Mouse (Mus musculus) testis, postnatal 14 days (tissue): Measurements from ENCODE around the gene Ubl3.
A peak's percentile ranks its signal among the peaks of the same experiment; 100 is the strongest.

Experiments used
- DNase-seq: peaks from one replicate; pipeline ENCODE4 v3.0.0; 2021; ENCODE audit warnings: low spot score

The Ubl3 gene

DNA sequence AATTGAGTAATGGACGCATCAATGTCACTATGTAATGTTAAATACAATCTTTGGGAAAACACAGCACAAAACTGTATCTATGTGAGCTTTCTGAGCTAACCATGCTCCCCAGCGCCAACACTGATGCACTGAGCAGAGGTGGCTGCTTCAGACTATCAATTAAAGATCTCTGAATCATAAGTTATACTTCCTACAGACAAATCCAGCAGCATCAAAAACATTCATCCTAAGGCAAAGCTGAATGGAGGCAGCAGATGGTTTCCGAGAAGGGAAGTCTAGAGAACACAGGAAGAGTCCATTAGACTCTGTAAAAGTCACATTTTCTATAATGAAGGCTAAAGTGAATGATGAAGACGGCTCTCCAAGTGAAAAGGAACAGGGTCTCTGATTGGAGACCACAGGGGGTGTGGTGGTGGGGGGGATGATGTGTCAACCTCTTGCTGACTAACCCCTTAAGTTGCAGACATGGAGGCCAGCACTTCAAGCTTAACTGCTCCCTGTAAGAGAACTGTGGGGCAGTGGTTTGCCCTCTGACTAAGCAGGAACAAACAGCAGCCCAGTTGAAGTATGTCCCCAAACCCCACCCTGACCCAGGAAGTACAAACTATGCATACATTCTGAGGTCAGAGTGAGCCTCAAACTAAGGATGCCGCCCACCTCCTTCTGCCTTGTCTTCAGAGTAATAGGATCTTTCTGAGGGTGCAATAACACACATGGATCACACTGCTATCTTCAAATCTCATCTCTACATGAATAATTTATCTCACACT, 29.2 kb downstream of the Ubl3 start:
- DNase-seq: no peak

DNA sequence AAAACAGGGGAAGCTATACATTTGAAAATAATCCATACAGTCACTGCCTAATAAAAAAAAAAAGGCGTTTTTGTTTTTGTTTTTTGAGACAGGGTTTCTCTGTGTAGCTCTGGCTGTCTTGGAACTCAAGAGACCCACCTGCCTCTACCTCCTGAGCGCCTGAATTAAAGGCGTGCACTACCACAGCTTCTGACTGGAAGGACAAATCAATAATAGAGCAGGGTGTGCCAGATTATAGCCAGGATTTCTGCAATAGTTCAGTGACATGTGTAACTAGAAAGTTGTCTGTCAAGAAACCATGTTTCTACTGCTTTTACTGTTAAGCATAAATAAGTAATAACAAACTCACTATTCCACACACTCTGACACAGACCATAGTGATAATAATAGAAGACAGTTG, 30.2 kb downstream of the Ubl3 start:
- no peak for DNase-seq

DNA sequence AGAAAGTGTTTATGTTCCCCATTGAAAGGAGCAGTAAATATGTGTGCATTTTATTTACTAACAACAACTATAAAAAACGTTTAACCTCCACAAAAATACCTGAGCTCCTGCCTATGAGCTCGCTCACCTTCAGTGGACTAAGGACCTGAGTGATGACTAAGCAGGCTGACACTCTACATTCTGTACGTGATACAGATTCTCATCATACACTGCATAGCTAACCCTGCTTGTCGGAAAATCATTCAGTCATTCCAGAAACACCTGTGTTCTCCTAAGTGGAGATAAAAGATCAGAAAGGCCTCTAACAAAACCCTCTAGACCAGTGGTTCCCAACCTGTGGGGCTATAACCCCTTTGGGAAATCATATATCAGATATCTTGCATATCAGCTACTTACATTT, 35.1 kb downstream of the Ubl3 start:
- DNase-seq: no peak

DNA sequence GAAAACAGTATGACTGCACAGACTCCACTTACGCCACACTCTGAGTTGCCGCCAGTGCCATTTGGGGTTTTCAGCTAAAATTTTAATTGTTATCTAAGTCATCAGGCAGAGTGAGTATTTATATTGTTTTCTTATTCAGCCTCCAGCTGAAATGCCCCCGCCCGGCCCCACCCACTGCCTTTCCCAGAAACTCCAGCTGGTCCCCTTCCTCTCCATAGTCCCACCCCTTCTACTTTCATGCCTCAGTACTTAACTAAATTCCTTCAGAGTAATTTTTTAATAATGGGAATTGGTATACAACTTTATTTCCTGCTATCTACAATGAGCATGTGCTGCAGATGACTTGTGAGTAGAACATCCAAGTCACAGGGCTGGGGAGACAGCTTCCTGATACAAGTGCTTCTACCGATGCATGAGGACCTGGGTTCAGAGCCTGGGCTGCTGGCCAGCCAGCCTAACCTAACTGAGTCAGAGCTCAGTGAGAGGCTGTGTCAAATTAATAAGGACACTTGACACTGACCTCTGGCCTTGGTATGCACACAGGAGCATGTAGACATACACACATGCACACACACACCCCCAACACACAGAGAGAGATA, 40.4 kb downstream of the Ubl3 start:
- DNase-seq: no peak

DNA sequence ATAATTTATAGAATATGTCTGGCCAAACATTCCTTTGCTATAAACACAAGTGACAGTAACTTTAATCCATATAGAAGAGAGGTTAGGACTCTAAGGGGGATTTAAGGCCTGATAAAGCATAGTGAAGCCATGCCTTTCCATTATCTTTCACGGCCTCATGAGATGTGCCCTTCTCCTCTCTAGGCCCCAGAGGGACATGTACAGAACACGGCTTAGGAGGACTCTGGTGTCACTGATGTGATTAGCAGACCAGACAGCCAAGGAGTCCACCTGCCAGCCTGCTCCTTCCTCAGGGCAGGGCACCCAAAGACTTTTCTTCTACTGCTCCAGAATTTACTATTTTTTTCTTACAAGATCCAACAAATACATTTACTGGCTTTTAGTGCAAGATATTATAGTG, 42.3 kb downstream of the Ubl3 start:
- DNase-seq: no peak

DNA sequence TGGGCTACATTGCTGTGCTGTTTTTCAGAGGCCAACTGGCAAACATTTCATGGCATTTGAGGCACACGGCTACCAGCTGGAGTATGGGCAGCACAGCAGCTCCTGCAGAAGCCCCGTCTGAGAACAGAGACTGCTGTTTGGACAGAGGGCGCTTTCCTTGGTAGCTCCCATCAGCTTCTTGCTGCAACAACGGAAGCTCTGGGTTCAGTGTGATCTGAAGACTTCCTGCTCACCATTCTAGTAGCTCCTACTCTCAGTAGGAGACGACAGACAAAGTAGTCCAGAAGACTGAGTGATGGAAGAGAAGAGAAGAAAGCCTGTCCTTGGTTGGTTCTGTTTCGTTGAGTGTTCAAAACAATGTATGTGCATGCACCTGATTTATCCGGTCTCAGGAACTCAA, 42.9 kb downstream of the Ubl3 start:
- no peak for DNase-seq

DNA sequence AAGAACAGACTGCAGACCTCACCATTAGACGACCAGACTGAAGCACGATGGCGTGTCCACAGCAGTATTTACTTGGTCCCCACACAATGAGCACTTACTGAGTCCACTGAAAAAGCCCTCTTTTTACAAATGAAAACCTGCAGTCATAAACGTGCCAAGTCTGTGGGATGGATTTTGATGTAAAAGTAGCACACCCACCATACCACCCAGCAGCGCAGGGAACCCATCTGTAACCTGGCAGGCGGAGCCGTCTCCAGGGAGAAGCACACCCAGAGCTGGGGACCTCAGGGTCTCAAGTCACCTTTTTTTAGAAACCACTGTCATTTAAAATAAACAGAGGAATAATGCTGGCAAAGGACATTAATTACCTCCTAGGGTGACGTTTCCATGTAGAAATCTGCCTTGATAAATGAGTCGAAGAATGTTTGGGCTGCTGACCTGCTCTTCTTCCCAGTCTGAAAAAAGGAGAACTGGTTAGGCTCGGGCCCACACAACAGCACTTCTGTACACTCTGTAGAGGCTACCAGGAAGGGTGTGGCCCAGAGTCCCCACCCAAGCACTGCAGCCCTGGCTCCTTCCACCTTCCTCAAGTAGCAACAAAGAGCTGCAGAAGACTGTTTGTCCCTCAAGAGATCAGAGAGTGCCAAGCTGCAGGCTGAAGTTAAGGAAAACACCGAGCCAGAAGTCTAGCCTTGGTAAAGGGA, 43.5 kb downstream of the Ubl3 start:
- DNase-seq: no peak

DNA sequence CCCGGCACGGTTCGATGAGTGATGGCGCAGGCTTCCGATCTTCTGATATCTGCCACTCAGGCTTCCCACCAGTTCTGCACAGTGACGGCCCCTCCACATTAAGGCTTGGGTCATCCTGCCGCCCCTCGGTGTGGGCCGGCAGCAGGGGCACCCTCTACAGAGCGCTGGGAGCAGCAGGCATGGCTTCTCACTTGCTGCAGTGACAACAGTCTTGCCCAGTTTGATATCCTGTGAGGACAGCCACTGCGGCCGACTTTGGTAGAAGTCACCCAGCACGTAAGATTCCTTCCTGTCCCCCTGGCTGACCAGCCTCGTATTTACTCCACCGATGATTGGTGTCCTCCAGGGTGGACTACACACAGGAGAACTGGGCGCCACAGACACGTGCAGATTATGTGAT, 47.2 kb downstream of the Ubl3 start:
- DNase-seq: no peak

DNA sequence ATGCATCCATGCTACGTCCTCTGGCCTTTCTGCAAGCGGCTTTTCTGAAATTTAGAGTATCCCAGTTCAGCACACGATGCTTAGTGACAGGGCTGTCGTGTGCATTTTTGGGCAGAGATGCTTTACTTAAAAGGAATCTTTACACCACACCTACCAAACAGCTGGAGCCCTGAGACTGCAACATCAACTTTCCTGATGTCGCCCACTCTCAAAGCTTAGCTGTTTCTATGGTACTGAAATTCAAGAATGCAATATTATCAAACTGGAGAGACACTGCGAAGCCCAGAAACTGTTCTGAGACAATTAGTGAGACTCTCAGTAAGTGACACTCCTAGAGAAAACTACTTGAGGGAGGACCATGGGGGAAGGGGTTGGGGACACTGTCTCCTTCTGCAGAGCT, 50.4 kb downstream of the Ubl3 start:
- DNase-seq: no peak

DNA sequence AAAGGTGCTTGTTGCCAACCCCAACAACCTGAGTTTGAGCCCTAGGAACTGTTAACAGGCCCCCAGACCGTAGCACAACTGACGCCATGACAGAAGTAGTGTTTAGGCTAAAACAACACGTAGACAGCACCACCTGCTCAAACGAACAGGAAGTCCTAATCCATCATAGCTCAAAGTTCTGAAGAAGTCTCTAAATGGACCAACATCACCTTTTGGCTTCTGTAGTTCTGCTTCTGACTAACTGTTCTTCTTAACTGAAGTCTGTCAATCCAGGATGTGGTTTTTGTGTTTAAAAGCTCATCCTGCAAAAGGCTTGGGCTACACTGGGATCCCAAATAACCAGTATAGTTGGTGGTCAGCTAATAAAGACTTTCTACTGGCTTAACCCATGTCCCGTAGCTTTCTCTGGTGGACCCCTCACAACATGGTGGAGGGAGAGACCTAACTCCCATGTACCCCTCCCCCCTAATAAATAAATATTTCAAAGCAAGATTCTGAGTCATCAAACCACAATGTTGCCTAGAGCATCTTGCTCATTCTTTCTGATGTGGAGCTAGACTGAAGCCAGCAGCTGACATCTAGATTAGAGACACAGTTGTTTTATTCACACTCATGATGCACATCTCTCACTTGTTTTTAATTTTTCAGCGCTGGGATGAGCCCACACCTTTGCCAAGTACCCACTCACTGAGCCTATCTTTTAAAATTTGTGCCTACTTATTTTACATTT, 51.2 kb downstream of the Ubl3 start:
- DNase-seq: no peak

DNA sequence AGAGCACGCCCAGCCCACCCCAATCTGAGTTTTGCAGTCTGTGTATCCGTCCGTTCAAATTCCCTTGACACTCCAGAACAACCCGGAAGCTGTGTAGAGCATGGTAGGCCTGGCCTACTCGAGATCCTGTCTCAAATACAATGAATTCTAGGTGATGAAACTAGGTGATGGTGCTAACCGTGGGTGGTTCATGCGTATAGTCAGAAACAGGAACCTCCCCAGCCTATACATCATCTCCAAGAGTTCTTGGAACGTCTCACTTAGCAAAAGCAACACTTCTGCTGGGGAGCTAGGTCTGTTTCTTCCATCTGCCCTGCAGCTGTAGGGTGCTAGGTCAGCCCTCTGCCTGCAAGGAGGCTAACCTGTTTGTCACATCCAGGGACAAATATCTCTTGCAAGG, 52.1 kb downstream of the Ubl3 start:
- DNase-seq: no peak

DNA sequence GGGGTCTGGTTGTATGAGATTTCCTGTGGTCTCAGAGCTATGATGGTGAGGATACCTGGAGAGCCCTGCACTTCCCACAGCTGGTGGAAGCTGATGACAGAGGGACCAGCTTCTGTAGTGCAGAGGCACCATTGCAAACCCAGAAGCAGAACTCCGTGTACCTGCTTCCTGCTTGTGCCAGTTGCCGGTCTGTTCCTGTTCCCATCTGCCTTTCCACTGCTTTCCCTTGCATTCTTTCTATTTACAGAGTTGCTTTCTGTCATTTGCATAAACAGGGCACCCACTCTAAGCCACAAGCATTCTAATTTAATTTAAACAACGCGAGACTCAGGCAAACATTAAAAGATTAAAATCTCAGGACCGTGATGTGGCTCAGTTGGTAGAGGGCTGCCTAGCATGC, 53.0 kb downstream of the Ubl3 start:
- no peak for DNase-seq

DNA sequence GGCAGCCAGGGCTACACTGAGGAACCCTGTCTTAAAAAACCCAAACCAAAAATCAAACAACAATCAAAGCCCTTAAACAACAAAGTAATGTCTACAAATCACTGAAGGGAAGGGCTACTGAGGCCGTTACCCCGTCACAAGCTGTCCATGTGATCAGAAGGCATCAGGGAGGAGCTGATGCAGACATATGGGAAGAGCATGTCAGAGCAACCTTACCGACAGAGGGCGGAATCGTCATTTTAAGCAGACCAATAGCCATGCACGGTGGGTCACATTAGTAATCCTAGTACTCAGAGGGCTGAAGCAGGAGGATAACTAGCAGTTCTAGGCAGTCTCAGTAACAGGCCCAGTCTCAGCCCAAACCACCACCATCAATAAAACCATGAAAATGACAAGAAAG, 56.6 kb downstream of the Ubl3 start:
- DNase-seq: no peak

DNA sequence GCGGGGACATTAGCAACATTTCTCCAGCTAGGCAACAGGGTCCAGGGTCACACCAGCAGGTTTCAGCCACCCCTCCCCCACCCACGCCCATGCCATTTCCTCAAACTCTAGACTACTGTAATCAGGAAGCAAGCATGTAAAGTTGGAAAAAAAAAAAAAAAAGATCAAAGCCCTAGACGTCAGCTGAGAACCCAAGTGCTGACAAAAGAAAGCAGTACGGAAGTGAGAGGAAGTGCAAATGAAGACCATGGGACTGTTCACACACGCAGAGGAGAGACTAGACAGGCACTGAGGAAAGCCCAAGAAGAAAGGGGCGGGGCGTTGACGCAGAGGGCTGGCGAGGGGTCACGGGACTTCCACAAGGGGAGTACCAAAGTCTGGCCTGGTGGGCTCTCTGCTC, 57.4 kb downstream of the Ubl3 start:
- DNase-seq: no peak

DNA sequence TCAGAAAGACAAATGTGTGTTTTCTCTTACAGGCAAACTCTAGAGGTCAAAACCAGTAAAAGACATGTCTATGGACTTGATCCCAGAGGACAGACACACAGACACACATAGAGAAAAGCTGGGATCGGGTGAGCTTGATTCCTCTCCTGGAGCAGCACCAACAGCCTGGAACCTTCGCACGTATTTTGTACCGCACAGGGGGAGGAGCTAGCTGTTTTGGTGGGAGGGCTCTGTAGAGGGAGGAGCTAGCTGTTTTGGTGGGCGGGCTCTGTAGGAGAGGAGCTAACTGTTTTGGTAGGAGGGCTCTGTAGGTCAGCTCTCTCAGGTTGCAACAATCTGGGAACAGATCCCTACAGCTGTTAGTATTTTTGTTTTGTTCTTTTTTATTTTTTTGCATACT, 58.3 kb downstream of the Ubl3 start:
- no peak for DNase-seq

DNA sequence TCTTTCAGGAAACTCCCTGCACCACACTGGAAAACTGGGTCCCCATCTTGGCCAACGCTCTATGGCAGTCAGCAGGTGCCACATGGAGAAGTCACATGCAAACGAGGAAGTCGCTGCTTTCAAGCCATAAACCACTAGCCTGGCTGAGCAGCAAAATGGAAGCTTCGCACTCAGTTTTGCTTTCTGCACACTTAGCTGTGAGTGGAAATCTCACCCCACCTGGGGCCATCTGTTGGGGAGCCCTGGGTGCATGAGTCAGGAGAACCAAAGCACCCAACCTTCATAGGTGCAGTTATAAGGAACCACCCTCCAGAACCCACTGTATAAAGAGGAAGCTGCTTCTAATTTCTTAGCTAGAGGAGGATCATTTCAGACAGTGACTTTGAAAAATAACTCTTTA, 59.6 kb downstream of the Ubl3 start:
- no peak for DNase-seq

DNA sequence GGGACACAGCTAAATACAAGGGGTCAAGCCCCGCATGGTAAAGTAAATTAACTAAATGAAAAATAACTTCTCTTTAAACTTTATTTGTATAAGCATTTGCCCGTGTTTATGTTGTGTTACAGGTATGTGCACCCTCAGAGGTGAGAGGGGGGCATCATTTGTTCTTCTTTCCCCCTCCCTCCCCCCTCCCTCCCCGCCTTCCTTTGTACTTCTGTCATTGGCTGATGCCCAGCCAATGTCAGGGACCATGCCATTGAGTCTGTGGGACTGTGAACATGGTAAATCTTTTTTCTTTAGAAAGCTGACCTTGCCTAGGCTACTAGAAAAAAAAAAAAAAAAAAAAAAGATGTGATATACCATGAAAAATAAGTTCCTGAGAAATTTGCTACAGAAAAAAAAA, 62.2 kb downstream of the Ubl3 start:
- DNase-seq: no peak

DNA sequence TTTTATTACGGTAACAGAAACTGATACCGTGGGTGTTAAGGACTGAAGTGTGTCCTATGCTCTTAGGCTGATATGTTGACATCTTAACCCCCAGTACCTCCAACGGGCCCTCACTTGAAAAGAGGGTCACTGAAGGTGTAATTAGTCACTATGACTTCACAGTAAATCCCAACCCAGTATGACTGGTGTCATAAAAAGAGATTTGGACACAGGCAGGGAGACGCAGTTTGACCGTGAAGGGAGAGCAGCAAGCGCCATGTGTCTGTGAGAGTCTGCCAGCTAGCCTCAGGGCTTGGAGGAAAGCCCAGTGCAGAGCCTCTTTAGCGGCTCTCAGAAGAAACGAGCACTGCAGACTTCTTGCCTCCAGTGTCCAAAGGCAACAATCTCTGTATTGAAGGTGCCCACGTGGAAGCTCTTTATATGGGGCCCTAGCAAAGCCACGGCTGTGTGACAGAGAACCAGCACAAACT, 62.8 kb downstream of the Ubl3 start:
- peak; percentile 54 for DNase-seq

DNA sequence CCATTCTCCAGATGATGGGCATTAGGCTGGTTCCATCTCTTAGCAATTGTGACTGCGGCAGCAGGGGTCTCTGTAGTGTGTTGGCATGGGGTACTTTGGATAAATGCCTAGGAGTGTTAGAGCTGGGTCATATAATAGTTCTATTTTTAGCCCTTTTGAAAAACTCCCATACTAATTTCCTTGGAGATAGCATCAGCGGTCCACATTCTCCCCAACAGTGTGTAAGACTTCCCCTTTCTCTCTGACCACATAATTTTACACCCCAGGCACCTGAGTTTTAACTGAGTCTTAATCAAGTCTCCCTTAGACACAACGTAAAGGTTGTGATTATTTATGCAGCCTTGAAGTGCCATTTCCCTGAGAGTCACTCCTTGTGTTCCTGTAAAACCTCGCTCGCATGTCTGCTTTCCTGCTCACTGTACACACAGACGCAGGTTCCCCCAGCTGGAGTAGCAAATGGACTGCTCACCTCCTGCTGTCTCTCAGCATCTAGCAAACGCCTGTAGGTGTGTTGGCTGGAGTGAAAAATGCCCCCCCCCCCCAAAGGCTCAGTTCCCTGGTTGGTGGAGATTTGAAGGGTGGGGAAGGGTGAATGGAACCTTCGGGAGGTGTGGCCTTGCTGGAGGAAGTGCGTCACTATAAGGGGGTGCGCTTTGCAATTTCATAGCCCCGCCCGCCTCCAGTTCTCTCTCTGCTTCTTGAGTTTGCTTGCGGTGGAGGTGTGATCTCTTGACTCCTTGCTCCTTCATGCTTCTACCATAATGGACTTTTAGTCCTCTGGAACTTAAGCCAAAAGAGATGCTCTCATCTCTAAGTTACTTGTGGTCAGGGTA, 63.5 kb downstream of the Ubl3 start:
- DNase-seq: no peak

DNA sequence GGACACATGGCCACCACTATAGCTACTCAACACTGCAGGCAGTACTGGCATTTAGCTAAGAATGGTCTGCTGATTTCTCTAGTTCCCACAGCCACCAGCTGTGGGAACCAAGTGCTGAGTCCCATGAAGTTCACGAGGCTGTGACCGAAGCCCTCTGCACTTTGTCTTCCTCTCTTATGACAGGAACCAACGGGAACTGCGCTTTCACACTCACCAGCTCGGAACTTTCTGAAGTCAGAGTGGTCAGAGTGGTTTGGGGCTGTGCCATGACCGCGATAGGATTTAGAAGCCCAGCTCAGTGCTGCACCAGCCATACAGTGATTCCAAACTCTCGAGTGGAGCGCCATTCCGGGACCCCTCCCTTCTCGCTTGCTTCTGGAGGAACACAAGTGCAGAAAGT, 66.4 kb downstream of the Ubl3 start:
- no peak for DNase-seq

DNA sequence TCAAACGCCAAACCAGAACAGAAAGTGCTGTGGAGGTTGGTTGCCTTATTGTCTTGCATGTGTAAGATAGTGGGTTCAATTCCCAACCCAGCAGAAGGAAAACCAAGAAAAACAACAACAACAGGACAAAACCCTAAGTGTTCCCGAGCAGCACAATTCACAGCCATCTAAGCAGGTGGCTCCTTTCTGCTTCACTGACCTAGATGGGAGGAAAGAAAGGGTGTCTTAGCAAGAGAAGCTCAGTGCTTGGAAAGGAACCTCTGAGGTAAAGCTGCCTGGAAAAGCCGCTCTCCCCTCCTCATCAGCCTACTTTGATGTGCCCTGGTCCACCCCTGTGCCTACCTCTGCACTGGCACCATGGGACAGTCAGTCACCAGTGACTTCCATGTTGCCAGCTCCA, 70.8 kb downstream of the Ubl3 start:
- no peak for DNase-seq

DNA sequence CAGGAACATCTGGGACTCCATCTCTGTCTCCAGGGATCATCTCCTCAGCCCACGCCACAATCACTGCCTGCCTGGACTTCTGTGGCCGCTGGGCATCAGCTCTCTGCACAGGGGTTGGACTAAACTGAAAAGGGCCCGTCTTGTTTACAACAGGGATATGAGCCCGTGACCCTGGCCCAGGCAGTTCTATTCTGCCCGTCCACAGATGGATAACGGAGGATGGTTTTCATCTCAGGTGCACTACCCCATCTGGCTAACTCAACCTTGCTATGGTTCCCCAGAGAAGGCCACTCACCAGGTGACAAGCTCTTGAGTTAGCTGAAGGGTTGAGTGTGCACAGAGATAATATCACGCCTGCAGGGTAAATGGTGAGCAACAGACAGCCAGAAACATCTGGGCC, 78.2 kb downstream of the Ubl3 start:
- no peak for DNase-seq
